Mouse (Mus musculus): Measurements from ENCODE around the gene Gapdhs.
"Not testable (repeated sequence)": the region's sequence is repeated elsewhere in the genome, so short reads cannot be mapped to it uniquely, and the experiment has no call there.

Gapdhs gene

GRCm38 (mm10) chr7:30743617-30744016 is at the start of gene Gapdhs:
Gapdhs (minus strand) TSS chr7:30743681.
- not testable (repeated sequence) for DNase-seq (ENCODE audit: low spot score)

DNA sequence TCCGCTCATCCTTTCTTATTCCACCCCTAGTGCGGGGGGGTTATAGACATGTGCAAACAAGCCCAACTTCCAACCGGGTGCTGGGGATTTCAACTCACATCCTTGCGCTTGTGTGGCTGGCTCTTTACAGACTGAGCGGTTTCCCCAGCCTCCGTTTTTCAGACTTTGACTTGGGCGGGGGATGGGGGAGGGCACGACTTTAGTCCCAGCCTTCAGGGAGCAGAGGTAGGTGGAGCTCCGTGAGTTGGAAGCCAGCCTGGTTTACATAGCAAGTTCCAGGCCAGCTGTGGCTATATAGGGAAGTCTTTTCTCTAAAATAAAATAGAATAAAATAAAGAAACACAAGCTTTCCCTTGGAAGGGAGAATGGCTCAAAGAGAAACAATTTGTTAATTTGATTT is 48.4 kb upstream of the Gapdhs start:
- DNase-seq (ENCODE audit: low spot score): no peak

GRCm38 (mm10) chr7:30790141-30790540 is 46.7 kb upstream of the Gapdhs start:
- DNase-seq (ENCODE audit: low spot score): no peak

DNA sequence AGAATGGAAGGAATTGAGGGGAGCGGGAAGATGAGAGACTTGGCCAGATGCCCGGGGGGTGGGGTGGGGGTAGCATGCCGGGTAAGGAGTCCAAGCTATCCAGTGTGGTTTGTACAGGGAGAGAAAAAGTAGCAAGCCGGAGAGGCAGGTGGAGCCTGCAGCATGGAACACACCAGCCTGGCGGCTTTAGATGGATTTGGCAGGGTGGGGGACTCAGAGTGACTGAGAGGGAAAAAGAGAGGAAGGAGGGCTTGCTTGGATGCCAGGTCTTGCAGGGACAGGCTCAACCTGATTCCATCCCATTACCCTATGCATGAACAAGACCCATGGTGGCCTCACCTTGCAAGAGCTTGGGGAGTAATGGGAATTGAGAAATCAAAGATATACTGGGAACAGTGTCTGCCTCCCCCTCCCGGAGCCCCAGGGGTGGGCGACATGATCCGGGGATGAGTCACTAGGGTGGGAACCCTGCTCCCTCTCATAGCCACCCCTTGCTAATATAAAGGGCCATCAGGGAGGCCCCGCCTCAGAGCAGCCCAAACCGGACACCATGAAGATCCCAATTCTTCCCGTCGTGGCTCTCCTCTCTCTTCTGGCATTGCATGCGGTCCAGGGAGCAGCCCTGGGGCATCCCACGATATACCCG is 44.0 kb upstream of the Gapdhs start, which contains the start of gene Krtdap:
Gene Krtdap (plus strand): TSS at position 520 of the 646 bp plus-strand sequence.
- no peak for DNase-seq (ENCODE audit: low spot score)

DNA sequence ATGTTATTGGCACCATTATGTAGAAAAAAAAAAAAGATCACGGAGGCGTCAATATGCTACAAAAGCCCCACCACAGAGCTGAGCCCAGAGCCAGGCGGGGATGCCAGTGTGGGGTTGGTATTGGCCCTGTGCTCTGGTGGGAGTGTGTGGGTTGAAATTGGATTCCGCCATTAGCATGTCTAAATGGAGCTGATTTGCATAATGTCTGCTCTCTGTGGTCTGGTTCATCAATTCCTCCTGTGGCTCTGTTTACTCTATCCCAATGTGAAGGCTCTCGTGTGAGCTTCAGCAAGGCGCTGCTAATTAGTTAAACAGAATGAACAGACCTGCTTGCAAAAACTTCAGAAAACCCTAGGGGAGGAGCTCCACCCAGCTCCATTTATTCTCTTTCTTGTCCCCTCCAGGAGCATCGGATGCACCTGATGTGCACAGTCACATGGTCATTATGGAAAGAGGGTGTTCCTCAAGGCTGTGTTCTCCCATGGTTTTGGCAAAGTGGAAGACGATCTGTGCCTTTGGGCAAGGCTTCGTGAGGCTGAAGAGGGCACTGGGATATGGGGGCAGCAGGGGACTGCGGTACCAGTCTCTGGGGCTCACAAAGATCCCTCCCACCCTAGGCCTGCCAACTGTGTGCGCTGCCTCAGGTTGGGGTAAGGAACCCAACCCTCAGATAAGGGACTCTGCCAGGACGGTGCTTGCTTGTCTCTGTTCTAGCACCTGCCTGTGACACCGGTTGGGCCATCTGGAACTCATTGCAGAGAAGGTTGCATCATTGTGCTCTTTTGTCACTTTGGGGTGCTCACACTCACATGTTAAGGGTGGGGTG is 42.5 kb upstream of the Gapdhs start:
- no peak for DNase-seq (ENCODE audit: low spot score)

DNA sequence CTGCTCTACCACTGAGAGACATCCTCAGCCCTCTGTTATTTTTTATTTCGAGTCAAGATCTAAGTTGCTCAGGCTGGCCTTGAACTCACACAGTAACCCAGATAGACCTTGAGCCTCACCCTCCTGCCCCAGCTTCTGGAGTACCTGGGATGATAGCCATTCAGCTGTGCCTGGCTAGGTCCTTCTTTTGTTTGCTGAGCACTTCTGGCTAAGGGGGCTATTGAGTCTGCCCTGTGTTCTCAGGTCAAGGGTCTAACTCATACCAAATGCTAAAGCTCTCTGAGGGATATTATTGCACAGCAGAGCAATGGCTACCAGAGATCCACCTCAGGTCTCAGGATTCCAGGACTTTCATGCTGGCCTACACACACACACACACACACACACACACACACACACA is 41.7 kb upstream of the Gapdhs start:
- no peak for DNase-seq (ENCODE audit: low spot score)

GRCm38 (mm10) chr7:30782658-30783057 is 39.2 kb upstream of the Gapdhs start:
- no peak for DNase-seq (ENCODE audit: low spot score)

- peak; percentile 13 for DNase-seq (ENCODE audit: low spot score)
These were observed 38.3 kb upstream of the Gapdhs start for GRCm38 (mm10) chr7:30781792-30782191.

DNA sequence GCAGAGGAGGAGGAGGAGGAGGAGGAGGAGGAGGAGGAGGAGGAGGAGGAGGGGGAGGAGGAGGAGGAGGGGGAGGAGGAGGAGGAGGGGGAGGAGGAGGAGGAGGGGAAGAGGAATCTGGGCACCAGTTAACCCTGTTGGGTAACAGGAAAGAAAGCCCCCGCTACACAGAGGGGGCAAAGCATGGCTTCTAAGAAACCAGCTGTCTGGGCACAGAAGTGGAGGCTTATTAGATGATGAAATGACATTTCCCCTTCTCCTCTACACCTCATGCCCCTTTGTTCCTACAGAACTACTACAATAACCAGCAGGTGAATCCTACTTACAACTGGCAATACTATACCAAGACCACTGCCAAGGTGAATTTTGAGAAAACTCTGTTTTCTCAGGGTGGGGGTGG is 34.4 kb upstream of the Gapdhs start:
- DNase-seq (ENCODE audit: low spot score): no peak

GRCm38 (mm10) chr7:30777081-30777579 is 33.6 kb upstream of the Gapdhs start:
- no peak for DNase-seq (ENCODE audit: low spot score)

GRCm38 (mm10) chr7:30776104-30776503 is 32.6 kb upstream of the Gapdhs start:
- no peak for DNase-seq (ENCODE audit: low spot score)

- DNase-seq (ENCODE audit: low spot score): no peak
These were observed 25.8 kb upstream of the Gapdhs start for GRCm38 (mm10) chr7:30769236-30769635.

DNA sequence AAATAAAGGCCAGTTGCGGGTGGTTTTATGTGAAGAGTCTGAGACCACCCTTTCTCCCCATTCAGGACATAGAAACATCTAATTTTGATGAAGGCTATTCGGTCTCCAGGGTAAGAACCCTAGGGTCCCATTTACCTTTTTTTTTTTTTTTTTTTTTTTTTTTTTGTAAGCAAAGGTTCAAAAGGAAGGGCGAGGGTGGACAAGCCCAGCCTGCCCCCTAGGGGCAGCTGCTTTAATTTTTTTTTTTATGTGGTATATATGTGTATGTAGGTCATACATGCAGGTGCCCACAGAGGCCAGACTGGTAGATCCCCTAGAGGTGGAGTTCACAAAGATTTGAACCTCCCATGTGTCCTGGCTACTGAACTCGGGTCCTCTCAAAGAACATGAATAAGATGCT is 22.9 kb upstream of the Gapdhs start:
- no peak for DNase-seq (ENCODE audit: low spot score)

DNA sequence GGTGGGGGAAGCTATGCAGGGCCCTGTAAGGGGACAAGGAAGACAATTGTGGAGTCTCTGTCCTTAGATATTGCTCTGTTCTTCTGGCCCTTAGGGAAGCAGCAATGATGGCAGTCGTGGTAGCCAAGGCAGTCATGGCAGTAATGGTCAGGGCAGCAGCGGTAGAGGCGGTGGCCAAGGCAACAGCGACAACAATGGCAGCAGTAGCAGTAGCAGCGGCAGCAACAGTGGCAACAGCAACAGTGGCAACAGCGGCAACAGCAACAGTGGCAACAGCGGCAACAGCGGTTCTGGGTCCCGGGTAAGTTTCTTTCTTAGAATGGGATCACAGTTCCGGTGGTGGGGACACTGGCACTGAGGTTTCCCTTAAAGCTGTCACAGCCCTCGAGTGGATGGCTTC is 21.7 kb upstream of the Gapdhs start:
- no peak for DNase-seq (ENCODE audit: low spot score)

GRCm38 (mm10) chr7:30763456-30763855 is 20.0 kb upstream of the Gapdhs start, which contains the start of gene Dmkn:
Dmkn (plus strand) TSS chr7:30763756.
- DNase-seq (ENCODE audit: low spot score): no peak

- no peak for DNase-seq (ENCODE audit: low spot score)
These were observed 18.4 kb upstream of the Gapdhs start for GRCm38 (mm10) chr7:30761769-30762352.

- DNase-seq (ENCODE audit: low spot score): peak; percentile 8
These were observed 15.4 kb upstream of the Gapdhs start for GRCm38 (mm10) chr7:30758853-30759252.

DNA sequence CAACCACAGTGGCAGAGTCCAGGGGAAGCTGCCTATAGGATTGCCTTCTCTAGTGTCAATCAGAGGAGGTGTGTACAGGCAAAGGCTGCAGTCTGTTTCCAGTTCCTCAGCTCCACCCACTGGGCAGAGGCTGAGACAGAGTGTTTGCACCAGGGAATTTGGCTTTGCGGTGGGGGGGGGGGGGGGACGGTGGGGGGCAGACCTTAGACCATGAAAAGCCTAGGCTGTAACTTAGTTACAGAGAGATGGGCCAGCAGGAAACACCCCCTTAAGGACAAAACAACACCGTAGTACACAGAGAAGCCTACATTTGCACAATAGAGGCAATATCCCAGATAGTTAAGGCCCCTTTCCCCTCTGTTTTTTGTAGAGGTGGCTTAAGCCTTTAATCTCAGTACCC is 13.5 kb upstream of the Gapdhs start:
- DNase-seq (ENCODE audit: low spot score): no peak

DNA sequence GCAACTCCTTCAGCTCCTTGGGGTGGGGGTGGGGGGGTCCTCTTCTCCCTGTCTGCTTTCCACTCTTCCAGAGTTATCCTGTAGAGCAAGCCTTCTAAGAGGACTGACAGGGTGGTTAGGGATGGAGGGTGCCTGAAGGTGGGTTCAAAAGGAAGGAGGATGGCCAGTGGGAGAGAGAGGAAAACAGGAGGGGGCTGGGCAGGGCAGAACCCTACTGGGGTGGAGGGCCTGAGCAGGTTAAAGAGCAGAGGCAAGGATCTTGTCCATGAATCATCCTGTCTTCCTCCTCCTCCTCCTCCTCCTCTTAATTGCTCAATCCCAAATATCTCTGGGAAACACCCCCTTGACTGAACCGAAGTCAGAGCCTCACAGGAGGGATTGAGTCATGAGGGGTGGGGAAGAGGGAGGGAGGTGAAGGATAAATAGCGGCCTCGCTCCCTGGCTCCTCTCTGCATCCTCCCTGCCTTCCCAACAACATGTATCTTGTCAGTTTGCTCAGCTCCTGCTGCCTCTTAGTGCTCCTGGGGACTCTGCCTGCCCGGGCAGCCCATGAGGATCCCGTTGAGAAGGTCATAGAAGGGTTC is 7.7 kb upstream of the Gapdhs start, which contains the start of gene Sbsn:
Gene Sbsn (plus strand): TSS at position 386 of the 584 bp plus-strand sequence.
- DNase-seq (ENCODE audit: low spot score): no peak

- no peak for DNase-seq (ENCODE audit: low spot score)
These were observed 6.5 kb upstream of the Gapdhs start for GRCm38 (mm10) chr7:30749824-30750606.

DNA sequence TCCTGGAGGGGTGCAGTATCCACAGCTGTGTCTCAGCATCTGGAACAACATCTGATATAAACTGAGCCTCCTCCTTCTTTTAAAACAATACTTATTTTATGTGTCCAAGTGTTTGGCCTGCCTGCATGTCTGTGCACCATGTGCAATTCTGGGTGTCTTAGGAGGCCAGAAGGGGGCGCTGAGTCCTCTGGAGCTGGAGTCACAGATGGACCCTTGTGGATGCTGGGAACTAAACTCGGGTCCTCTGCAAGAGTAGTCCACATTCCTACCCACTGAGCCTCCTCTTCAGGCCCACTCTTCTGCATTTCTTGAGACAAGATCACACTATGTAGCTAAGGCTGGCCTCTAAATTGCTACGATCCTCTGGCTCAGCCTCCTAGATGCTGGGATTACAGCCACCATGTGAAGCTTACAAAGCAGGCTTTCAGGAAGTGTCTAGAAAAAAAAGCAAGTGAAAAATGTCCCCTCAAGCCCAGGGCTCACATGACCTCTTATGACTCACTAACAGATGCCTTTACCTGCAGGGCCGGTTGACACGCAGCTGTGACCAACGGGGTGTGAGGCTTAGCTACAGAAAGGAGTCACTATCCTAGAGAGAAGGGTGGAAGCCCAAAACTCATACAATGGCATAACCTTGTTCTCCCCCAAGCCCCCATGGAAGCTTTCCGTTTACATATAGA is 4.2 kb upstream of the Gapdhs start:
- DNase-seq (ENCODE audit: low spot score): no peak

Measured in T-cell, adult 2 months (primary cell).